Mouse (Mus musculus) layer of hippocampus, postnatal 25 days (tissue): ENCODE measurements around the gene Adam34. TPM values are rescaled to one million over a fixed set of nuclear protein-coding genes. Genes with fewer than 3 reads are reported as not detected.
"Not testable (repeated sequence)": the region's sequence is repeated elsewhere in the genome, so short reads cannot be mapped to it uniquely, and the experiment has no call there.

Source experiments
- DNase-seq, 2 experiments: peaks; one replicate each; pipeline ENCODE4 v3.0.0; 2022; ENCODE audit warnings: mixed read lengths in 2 of 2, low spot score in 1 of 2; ENCODE audit errors: extremely low spot score in 1 of 2
- total RNA-seq, 2 experiments: library from RNA; stranded (reverse); gene quantifications; 2 replicates each; pipeline ENCODE4 v1.2.3; 2021

Gene Adam34
- not detected for total RNA-seq

DNA sequence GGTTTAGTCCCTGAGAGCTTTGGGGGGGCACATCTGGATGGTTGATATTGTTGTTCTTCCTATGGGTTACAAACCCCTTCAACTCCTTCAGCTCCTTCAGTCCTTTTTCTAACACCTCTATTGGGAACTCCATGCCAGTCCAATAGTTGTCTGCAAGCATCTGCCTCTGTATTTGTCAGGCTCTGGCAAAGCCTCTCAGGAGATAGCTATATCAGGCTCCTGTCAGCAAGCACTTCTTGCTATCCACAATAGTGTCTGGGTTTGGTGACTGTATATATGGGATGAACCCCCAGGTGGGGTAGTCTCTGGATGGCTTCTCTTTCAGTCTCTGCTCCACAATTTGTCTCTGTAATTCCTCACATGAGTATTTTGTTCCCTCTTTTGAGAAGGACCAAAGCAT, at the start of gene Adam34:
Gene Adam34, minus strand, starts transcription at position 101 of the 400 bp plus-strand sequence.
- no peak for DNase-seq

DNA sequence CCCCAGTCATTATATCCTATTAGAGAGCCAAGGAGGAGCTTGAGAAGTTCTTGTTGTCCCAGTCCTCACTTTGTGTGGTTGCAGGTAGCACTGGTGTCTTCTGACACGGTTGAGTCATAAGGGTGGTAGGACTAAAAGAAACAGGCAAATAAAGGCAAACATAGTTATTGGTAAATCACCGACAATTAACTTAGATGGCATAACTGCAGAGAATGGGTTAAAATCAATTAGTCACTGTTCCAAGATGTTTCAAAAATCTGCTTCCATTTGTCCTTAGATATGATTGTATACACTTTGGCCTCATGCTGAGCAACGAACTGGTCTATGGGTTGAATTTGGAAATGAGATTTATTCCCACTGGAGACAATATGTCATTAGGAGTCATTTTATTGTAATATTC, 82.7 kb downstream of the Adam34 start, which contains the start of gene Gm5346:
Gene Gm5346, minus strand, starts transcription at position 101 of the 400 bp plus-strand sequence.
- no peak for DNase-seq

DNA sequence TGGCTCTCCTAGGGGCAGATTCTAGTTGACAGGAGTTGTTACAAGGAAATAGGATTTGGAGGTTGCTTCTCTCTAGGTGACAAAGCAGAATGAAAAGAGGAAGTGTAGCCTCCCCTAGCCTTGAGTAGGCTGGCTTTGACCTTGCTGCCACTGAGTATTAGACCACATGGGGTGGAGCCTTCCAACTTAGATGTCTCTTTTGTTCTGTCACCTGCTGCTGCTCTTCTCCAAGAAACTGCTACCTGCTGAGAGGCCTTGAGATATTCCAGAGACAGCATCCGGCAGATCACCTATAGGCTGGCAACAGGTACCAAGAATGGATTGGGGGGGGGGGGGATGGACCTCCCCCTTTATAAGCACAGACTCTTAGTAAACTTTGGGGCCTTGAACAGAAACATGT, 93.8 kb downstream of the Adam34 start:
- DNase-seq: no peak

DNA sequence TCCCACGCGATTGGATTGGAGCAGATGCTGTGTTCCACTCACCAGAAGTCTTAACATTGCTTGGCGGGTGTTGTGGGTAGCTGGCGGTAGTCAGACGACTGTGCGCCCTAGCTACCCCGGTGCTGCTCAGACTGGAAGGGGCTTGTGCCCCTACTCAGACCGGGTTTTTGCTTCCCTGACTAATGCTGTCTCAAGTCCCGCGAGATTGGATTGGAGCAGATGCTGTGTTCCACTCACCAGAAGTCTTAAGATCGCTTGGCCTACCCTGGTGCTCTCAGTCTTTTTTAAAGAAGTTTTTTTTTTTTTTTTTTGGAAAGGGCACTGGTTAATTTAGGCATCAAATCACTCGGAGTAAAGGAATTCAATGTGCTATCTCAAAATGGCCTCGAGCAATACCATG, 106.2 kb downstream of the Adam34 start:
- DNase-seq: not testable (repeated sequence)

DNA sequence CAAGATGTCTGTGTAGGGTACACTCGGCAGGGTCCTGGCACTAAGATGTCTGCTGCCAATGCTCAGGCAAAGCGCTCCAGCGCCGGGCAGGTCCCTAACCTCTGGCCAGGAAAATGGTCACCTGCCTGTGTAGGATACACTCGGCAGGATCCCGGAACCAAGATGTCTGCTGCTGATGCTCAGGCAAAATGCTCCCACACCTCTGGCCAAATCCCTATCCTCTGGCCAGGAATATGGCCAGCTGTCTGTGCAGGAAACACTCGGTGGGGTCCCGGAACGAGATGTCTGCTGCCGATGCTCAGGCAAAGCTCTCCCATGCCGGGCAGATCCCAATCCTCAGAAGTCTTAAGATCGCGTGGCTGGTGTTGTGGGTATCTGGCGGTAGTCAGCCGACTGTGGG, 106.7 kb downstream of the Adam34 start:
- not testable (repeated sequence) for DNase-seq

Other genes starting within 250 kb of the Adam34 start
- gene Adam26b, start 181.9 kb downstream of the Adam34 start, total RNA-seq: not detected
- not detected for gene Adam26a, start 133.3 kb downstream of the Adam34 start, total RNA-seq
- gene Gm5346, start 82.8 kb downstream of the Adam34 start, total RNA-seq: not detected